Mouse (Mus musculus): ENCODE results near the gene Ncam1.

DNA sequence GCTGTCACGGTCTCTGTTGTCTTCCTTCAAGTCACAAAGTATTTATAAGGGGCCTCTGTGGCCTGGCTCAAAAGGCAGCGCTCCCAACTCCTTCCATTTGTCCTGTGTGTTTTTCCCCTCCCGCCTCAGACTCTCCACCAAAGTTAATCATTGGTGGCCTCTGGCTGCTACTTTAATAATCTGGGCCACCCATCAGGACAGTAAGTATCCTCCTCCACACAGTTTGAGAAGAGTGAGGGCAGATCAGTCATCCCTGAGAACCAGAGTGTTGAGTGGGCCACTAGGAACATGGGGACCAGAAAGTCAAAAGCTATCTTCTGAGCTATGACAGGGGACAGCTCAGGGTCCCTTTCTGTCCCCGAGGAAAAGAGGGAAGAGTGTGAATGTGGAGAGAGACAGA is 256.1 kb downstream of the Ncam1 start:
- TF ChIP-seq CTCF (IDR thresholded peaks at IDR 0.05; ENCODE audit: low read depth, low read length) (no peak), EP300 (IDR thresholded peaks at IDR 0.05; ENCODE audit: insufficient read depth, low read depth, low read length) (no peak), POLR2A (IDR thresholded peaks at IDR 0.05; ENCODE audit: insufficient read depth, low read length) (no peak)
